Mouse (Mus musculus): ENCODE measurements around the gene Gtpbp3. TPM values are rescaled to one million over a fixed set of nuclear protein-coding genes. Genes with fewer than 3 reads are reported as not detected.

Gene Gtpbp3
- polyA plus RNA-seq, 1 experiment from 2014 or later, result 4.8 TPM

GRCm38 (mm10) chr8:71478943-71479342, 9.0 kb upstream of the Gtpbp3 start:
- Histone ChIP-seq H3K4me3 (ENCODE audit: low read depth, low read length) (no peak overlapping the region), H3K27me3 (ENCODE audit: control insufficient read depth, insufficient read depth, low read length) (no peaks in the 10 kb centered on the region), H3K4me1 (ENCODE audit: control insufficient read depth, insufficient read depth, low read length) (peaks cover 5% of the 10 kb centered on the region; the same call in 1 of the 2 replicates), H3K9me3 (replicated peaks; ENCODE audit: control insufficient read depth, low read length) (no peaks in the 10 kb centered on the region), H3K27ac (replicated peaks; ENCODE audit: low read depth, low read length) (no peak overlapping the region), H3K4me2 (ENCODE audit: low read depth, low read length) (no peak overlapping the region), H3K9ac (replicated peaks; ENCODE audit: low read length) (no peak overlapping the region), H3K36me3 (replicated peaks; ENCODE audit: control insufficient read depth, insufficient read depth, low read depth, low read length) (peaks cover 4% of the 10 kb centered on the region; the same call in 1 of the 2 replicates)
- DNase-seq (ENCODE audit: low spot score) (no peak), ATAC-seq (replicated peaks; ENCODE audit: insufficient number of reproducible peaks, low FRiP score, low TSS enrichment, low read depth) (no peak)
- 95% methylated on average over 11 of the region's 11 CpGs for WGBS

- Histone ChIP-seq H3K4me1 (ENCODE audit: control insufficient read depth, insufficient read depth, low read length) (no peaks in the 10 kb centered on the region; the same call in 1 of the 2 replicates), H3K27ac (replicated peaks; ENCODE audit: low read depth, low read length) (no peak overlapping the region), H3K4me3 (ENCODE audit: low read depth, low read length) (no peak overlapping the region), H3K36me3 (replicated peaks; ENCODE audit: control insufficient read depth, insufficient read depth, low read depth, low read length) (peaks cover 7% of the 10 kb centered on the region; the same call in 1 of the 2 replicates), H3K9me3 (replicated peaks; ENCODE audit: control insufficient read depth, low read length) (no peaks in the 10 kb centered on the region), H3K9ac (replicated peaks; ENCODE audit: low read length) (no peak overlapping the region), H3K27me3 (ENCODE audit: control insufficient read depth, insufficient read depth, low read length) (no peaks in the 10 kb centered on the region), H3K4me2 (ENCODE audit: low read depth, low read length) (no peak overlapping the region)
- WGBS, result 48% methylated on average over 8 of the region's 8 CpGs
- ATAC-seq (replicated peaks; ENCODE audit: insufficient number of reproducible peaks, low FRiP score, low TSS enrichment, low read depth) (no peak), DNase-seq (ENCODE audit: low spot score) (peak; percentile 80)
These were observed 4.0 kb upstream of the Gtpbp3 start for GRCm38 (mm10) chr8:71483932-71484331.

- Histone ChIP-seq H3K4me3 (ENCODE audit: low read depth, low read length) (peak overlapping the region; percentile 88), H3K4me2 (ENCODE audit: low read depth, low read length) (peak overlapping the region; percentile 53), H3K9ac (replicated peaks; ENCODE audit: low read length) (no peak overlapping the region; the same call in 1 of the 2 replicates), H3K4me1 (ENCODE audit: control insufficient read depth, insufficient read depth, low read length) (peaks cover 2% of the 10 kb centered on the region; the same call in 1 of the 2 replicates), H3K27me3 (ENCODE audit: control insufficient read depth, insufficient read depth, low read length) (no peaks in the 10 kb centered on the region), H3K36me3 (replicated peaks; ENCODE audit: control insufficient read depth, insufficient read depth, low read depth, low read length) (peaks cover 7% of the 10 kb centered on the region; the same call in 1 of the 2 replicates), H3K27ac (replicated peaks; ENCODE audit: low read depth, low read length) (no peak overlapping the region), H3K9me3 (replicated peaks; ENCODE audit: control insufficient read depth, low read length) (no peaks in the 10 kb centered on the region)
- 94% methylated on average over 19 of the region's 19 CpGs for WGBS
- DNase-seq (ENCODE audit: low spot score) (no peak), ATAC-seq (replicated peaks; ENCODE audit: insufficient number of reproducible peaks, low FRiP score, low TSS enrichment, low read depth) (no peak)
These were observed 3.2 kb upstream of the Gtpbp3 start for GRCm38 (mm10) chr8:71484736-71485135.

GRCm38 (mm10) chr8:71485142-71486135, 2.5 kb upstream of the Gtpbp3 start, which contains the start of gene Ano8:
TSS of gene Ano8 (minus strand) at chr8:71485963.
- Histone ChIP-seq H3K4me2 (ENCODE audit: low read depth, low read length) (peak within 1 kb of the TSS; percentile 53), H3K4me3 (ENCODE audit: low read depth, low read length) (peak within 1 kb of the TSS; percentile 88), H3K27ac (replicated peaks; ENCODE audit: low read depth, low read length) (peak within 1 kb of the TSS; percentile 72), H3K4me1 (ENCODE audit: control insufficient read depth, insufficient read depth, low read length) (peaks cover 2% of the 10 kb centered on the region; the same call in 1 of the 2 replicates), H3K27me3 (ENCODE audit: control insufficient read depth, insufficient read depth, low read length) (no peaks in the 10 kb centered on the region), H3K36me3 (replicated peaks; ENCODE audit: control insufficient read depth, insufficient read depth, low read depth, low read length) (peaks cover 10% of the 10 kb centered on the region), H3K9ac (replicated peaks; ENCODE audit: low read length) (peak within 1 kb of the TSS; percentile 97), H3K9me3 (replicated peaks; ENCODE audit: control insufficient read depth, low read length) (no peaks in the 10 kb centered on the region)
- DNase-seq (ENCODE audit: low spot score), result peak; percentile 93
- 5% methylated on average over 57 of the region's 58 CpGs for WGBS
- peak; percentile 45 for ATAC-seq (replicated peaks; ENCODE audit: insufficient number of reproducible peaks, low FRiP score, low TSS enrichment, low read depth)

GRCm38 (mm10) chr8:71486136-71486529, 1.8 kb upstream of the Gtpbp3 start:
- Histone ChIP-seq H3K27me3 (ENCODE audit: control insufficient read depth, insufficient read depth, low read length) (no peaks in the 10 kb centered on the region), H3K4me1 (ENCODE audit: control insufficient read depth, insufficient read depth, low read length) (peaks cover 2% of the 10 kb centered on the region; the same call in 1 of the 2 replicates), H3K27ac (replicated peaks; ENCODE audit: low read depth, low read length) (no peak overlapping the region), H3K4me2 (ENCODE audit: low read depth, low read length) (peak overlapping the region; percentile 53), H3K9me3 (replicated peaks; ENCODE audit: control insufficient read depth, low read length) (no peaks in the 10 kb centered on the region), H3K36me3 (replicated peaks; ENCODE audit: control insufficient read depth, insufficient read depth, low read depth, low read length) (peaks cover 10% of the 10 kb centered on the region), H3K4me3 (ENCODE audit: low read depth, low read length) (peak overlapping the region; percentile 88), H3K9ac (replicated peaks; ENCODE audit: low read length) (peak overlapping the region; percentile 25)
- DNase-seq (ENCODE audit: low spot score) (no peak), ATAC-seq (replicated peaks; ENCODE audit: insufficient number of reproducible peaks, low FRiP score, low TSS enrichment, low read depth) (no peak)
- WGBS, result 19% methylated on average over 7 of the region's 7 CpGs

- Histone ChIP-seq H3K27ac (replicated peaks; ENCODE audit: low read depth, low read length) (peak overlapping the region; percentile 87), H3K27me3 (ENCODE audit: control insufficient read depth, insufficient read depth, low read length) (no peaks in the 10 kb centered on the region), H3K9ac (replicated peaks; ENCODE audit: low read length) (peak overlapping the region; percentile 82), H3K9me3 (replicated peaks; ENCODE audit: control insufficient read depth, low read length) (no peaks in the 10 kb centered on the region), H3K4me2 (ENCODE audit: low read depth, low read length) (peak overlapping the region; percentile 99), H3K4me1 (ENCODE audit: control insufficient read depth, insufficient read depth, low read length) (peaks cover 2% of the 10 kb centered on the region; the same call in 1 of the 2 replicates), H3K4me3 (ENCODE audit: low read depth, low read length) (peak overlapping the region; percentile 87), H3K36me3 (replicated peaks; ENCODE audit: control insufficient read depth, insufficient read depth, low read depth, low read length) (peaks cover 12% of the 10 kb centered on the region)
- WGBS, result under 1% methylated on average over 22 of the region's 22 CpGs
- ATAC-seq (replicated peaks; ENCODE audit: insufficient number of reproducible peaks, low FRiP score, low TSS enrichment, low read depth) (peak; percentile 76), DNase-seq (ENCODE audit: low spot score) (peak; percentile 96)
These were observed 551 bp downstream of the Gtpbp3 start for GRCm38 (mm10) chr8:71488454-71488853.

- Histone ChIP-seq H3K4me3 (ENCODE audit: low read depth, low read length) (no peak overlapping the region), H3K27me3 (ENCODE audit: control insufficient read depth, insufficient read depth, low read length) (no peaks in the 10 kb centered on the region), H3K4me2 (ENCODE audit: low read depth, low read length) (peak overlapping the region; percentile 19), H3K27ac (replicated peaks; ENCODE audit: low read depth, low read length) (no peak overlapping the region), H3K9ac (replicated peaks; ENCODE audit: low read length) (no peak overlapping the region), H3K9me3 (replicated peaks; ENCODE audit: control insufficient read depth, low read length) (no peaks in the 10 kb centered on the region), H3K36me3 (replicated peaks; ENCODE audit: control insufficient read depth, insufficient read depth, low read depth, low read length) (peaks cover 10% of the 10 kb centered on the region), H3K4me1 (ENCODE audit: control insufficient read depth, insufficient read depth, low read length) (peaks cover 8% of the 10 kb centered on the region)
- DNase-seq (ENCODE audit: low spot score) (peak; percentile 89), ATAC-seq (replicated peaks; ENCODE audit: insufficient number of reproducible peaks, low FRiP score, low TSS enrichment, low read depth) (no peak)
- 22% methylated on average over 15 of the region's 16 CpGs for WGBS
These were observed 7.1 kb downstream of the Gtpbp3 start for GRCm38 (mm10) chr8:71495039-71495438.

GRCm38 (mm10) chr8:71495811-71496210, 7.9 kb downstream of the Gtpbp3 start:
- 96% methylated on average over 5 of the region's 5 CpGs for WGBS
- Histone ChIP-seq H3K4me2 (ENCODE audit: low read depth, low read length) (no peak overlapping the region), H3K4me1 (ENCODE audit: control insufficient read depth, insufficient read depth, low read length) (peaks cover 8% of the 10 kb centered on the region), H3K4me3 (ENCODE audit: low read depth, low read length) (no peak overlapping the region), H3K27ac (replicated peaks; ENCODE audit: low read depth, low read length) (no peak overlapping the region), H3K9me3 (replicated peaks; ENCODE audit: control insufficient read depth, low read length) (no peaks in the 10 kb centered on the region), H3K9ac (replicated peaks; ENCODE audit: low read length) (no peak overlapping the region), H3K36me3 (replicated peaks; ENCODE audit: control insufficient read depth, insufficient read depth, low read depth, low read length) (peaks cover 7% of the 10 kb centered on the region), H3K27me3 (ENCODE audit: control insufficient read depth, insufficient read depth, low read length) (no peaks in the 10 kb centered on the region)
- no peak for ATAC-seq (replicated peaks; ENCODE audit: insufficient number of reproducible peaks, low FRiP score, low TSS enrichment, low read depth)
- DNase-seq (ENCODE audit: low spot score), result no peak

Data from embryonic facial prominence, embryonic 11.5 days (tissue).